Mouse (Mus musculus) myocyte (in vitro differentiated cells): ENCODE measurements around the gene Mapre1. TPM values are rescaled to one million over a fixed set of nuclear protein-coding genes. Genes with fewer than 3 reads are reported as not detected.
A peak's percentile ranks its signal among the peaks of the same experiment; 100 is the strongest.
"Not testable (repeated sequence)": the region's sequence is repeated elsewhere in the genome, so short reads cannot be mapped to it uniquely, and the experiment has no call there.

ENCODE experiments used
- H3K27me3 ChIP-seq: one replicate; pipeline ENCODE4 v1.6.1; 2011; ENCODE audit not compliant: control insufficient read depth, insufficient read depth, insufficient read length
- H3K36me3 ChIP-seq: one replicate; pipeline ENCODE4 v1.6.1; 2011; ENCODE audit not compliant: control insufficient read depth, insufficient read depth
- H3K4me2 ChIP-seq: one replicate; pipeline ENCODE4 v1.6.1; 2011; ENCODE audit warnings: low read depth, control low read depth
- H3K4me3 ChIP-seq: one replicate; pipeline ENCODE4 v1.5.1; 2011; ENCODE audit warnings: mild to moderate bottlenecking, control low read depth, moderate library complexity
- H3K79me2 ChIP-seq: one replicate; pipeline ENCODE4 v1.6.1; 2011; ENCODE audit not compliant: control insufficient read depth, insufficient read depth
- H3ac ChIP-seq: one replicate; pipeline ENCODE4 v1.6.1; 2011; ENCODE audit not compliant: control insufficient read depth, insufficient read length
- CEBPB ChIP-seq: IDR thresholded peaks from 2 replicates; pipeline ENCODE4 v1.6.1; 2011; ENCODE audit warnings: mild to moderate bottlenecking, moderate library complexity; ENCODE audit not compliant: poor library complexity, insufficient read depth, severe bottlenecking
- E2F4 ChIP-seq: IDR thresholded peaks from one replicate; pipeline ENCODE4 v1.6.1; 2011; ENCODE audit warnings: mild to moderate bottlenecking, control low read depth, moderate library complexity; ENCODE audit not compliant: insufficient read depth
- MAX ChIP-seq: IDR thresholded peaks from one replicate; pipeline ENCODE4 v1.6.1; 2011; ENCODE audit warnings: low read depth, mild to moderate bottlenecking, control low read depth
- MYOD1 ChIP-seq, 3 experiments: IDR thresholded peaks; one replicate each; pipeline ENCODE4 v1.6.1; 2011; ENCODE audit warnings: control low read depth in 2 of 3, low read depth in 2 of 3, mild to moderate bottlenecking in 2 of 3, moderate library complexity in 1 of 3; ENCODE audit not compliant: insufficient read length in 2 of 3, control insufficient read depth in 1 of 3
- MYOG ChIP-seq, 3 experiments: IDR thresholded peaks; one replicate each; pipeline ENCODE4 v1.6.1; 2011; ENCODE audit warnings: control low read depth in 2 of 3, low read depth in 2 of 3, mild to moderate bottlenecking in 2 of 3; ENCODE audit not compliant: insufficient read length in 2 of 3, control insufficient read depth in 1 of 3, insufficient read depth in 1 of 3
- POLR2A ChIP-seq: IDR thresholded peaks from one replicate; pipeline ENCODE4 v1.6.1; 2011; ENCODE audit warnings: low read depth, mild to moderate bottlenecking, control low read depth, moderate library complexity; ENCODE audit not compliant: insufficient read length
- POLR2AphosphoS2 ChIP-seq: IDR thresholded peaks from one replicate; pipeline ENCODE4 v1.6.1; 2011; ENCODE audit warnings: low read depth, control low read depth; ENCODE audit not compliant: insufficient read length
- REST ChIP-seq: IDR thresholded peaks from one replicate; pipeline ENCODE4 v1.6.1; 2011; ENCODE audit warnings: mild to moderate bottlenecking, control low read depth, moderate library complexity; ENCODE audit not compliant: insufficient read depth, insufficient read length
- SRF ChIP-seq: IDR thresholded peaks from one replicate; pipeline ENCODE4 v1.6.1; 2011; ENCODE audit warnings: low read depth; ENCODE audit not compliant: control insufficient read depth, insufficient read length
- TCF12 ChIP-seq: IDR thresholded peaks from one replicate; pipeline ENCODE4 v1.6.1; 2011; ENCODE audit warnings: mild to moderate bottlenecking, control low read depth; ENCODE audit not compliant: poor library complexity, insufficient read depth, severe bottlenecking
- TCF3 ChIP-seq: IDR thresholded peaks from one replicate; pipeline ENCODE4 v1.6.1; 2011; ENCODE audit warnings: low read depth, control low read depth; ENCODE audit not compliant: insufficient read length
- USF1 ChIP-seq: IDR thresholded peaks from one replicate; pipeline ENCODE4 v1.6.1; 2011; ENCODE audit warnings: low read depth, mild to moderate bottlenecking, control low read depth, moderate library complexity
- polyA plus RNA-seq: library from polyadenylated mRNA; unstranded; fragments of >200 nt; fragmentation: generic; extraction: Trizol; gene quantifications from one replicate; pipeline ENCODE4 v1.2.1, GENCODE M21; 2012; ENCODE audit warnings: missing spikeins

Mapre1 gene
- polyA plus RNA-seq, 1 experiment, result 60.5 TPM

DNA sequence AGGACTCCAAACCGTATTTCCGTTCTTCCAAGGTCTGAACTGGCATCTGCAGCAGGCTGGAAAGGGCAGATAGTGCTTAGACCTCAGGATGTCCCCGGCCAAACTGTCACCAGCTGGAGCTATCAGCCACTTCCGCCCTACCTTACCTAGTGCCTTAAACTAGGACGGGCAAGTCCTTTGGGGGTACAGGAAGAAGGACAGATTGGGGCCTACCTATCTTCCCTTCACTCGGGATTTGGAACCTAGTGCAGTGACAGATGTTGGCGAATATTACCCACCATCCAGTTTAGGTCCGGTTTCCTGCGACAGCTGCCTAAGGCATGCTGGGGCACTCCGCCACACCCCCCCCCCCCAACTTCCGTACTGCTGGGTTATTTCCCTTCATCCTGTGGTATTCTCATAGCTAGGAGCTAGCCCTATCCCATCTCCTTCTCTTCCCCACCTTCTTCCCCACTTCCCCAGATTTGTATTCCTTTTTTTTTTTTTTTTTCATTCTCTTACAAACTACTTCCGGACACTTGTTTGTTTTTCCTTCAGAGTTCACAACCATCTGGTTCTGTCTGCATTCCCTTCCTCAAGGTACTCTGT is 38.4 kb downstream of the Mapre1 start, which contains the start of gene Efcab8:
Efcab8 (plus strand) TSS at position 538 of the 588 bp plus-strand sequence.
- H3ac ChIP-seq, result no peak within 1 kb of the TSS
- H3K4me2 ChIP-seq, result peak within 1 kb of the TSS; percentile 24
- H3K4me3 ChIP-seq, result no peak within 1 kb of the TSS
- H3K36me3 ChIP-seq, result no peaks in the 10 kb centered on the region
- H3K79me2 ChIP-seq, result no peaks in the 10 kb centered on the region
- H3K27me3 ChIP-seq, result no peaks in the 10 kb centered on the region
- no peak for TF ChIP-seq REST
- no peak for TF ChIP-seq MYOG (IDR thresholded peaks at IDR 0.05; ENCODE audit: control insufficient read depth in 1 of 3, insufficient read depth in 1 of 3, insufficient read length in 2 of 3, low read depth in 2 of 3)
- no peak for TF ChIP-seq E2F4
- TF ChIP-seq CEBPB, result no peak
- TF ChIP-seq MAX, result no peak
- TF ChIP-seq MYOD1 (IDR thresholded peaks at IDR 0.05; ENCODE audit: control insufficient read depth in 1 of 3, insufficient read length in 2 of 3, low read depth in 2 of 3), result no peak
- no peak for TF ChIP-seq POLR2A
- TF ChIP-seq POLR2AphosphoS2, result no peak
- TF ChIP-seq TCF3, result no peak
- TF ChIP-seq USF1, result no peak
- TF ChIP-seq TCF12, result no peak
- TF ChIP-seq SRF, result no peak

GRCm38 (mm10) chr2:153781181-153781580 is 40.1 kb downstream of the Mapre1 start:
- Histone ChIP-seq H3K36me3 (no peaks in the 10 kb centered on the region), H3ac (no peak overlapping the region), H3K27me3 (no peaks in the 10 kb centered on the region), H3K4me2 (no peak overlapping the region), H3K4me3 (no peak overlapping the region), H3K79me2 (no peaks in the 10 kb centered on the region)
- no peak for TF ChIP-seq POLR2A

DNA sequence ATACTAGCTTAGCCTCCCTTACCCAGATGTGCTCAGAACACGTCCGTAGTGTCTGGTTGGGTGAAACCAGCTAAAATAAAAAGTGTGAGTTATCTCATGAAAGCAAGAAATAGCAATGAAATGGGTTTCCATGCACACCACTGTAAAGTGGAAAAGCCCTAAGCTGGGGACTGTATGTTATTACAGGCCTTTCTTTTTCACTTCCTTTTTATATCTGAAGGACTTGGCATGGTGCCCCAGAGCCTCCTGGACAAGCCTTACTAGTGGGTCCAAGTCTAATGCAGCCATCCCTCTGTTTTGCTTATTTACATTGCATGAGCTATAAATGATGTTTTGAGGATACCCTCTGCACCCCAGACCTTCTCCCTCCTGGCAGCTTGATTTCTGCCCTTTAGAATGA is 43.6 kb downstream of the Mapre1 start:
- TF ChIP-seq REST (no peak), E2F4 (no peak), MAX (no peak), TCF3 (no peak), CEBPB (no peak), USF1 (no peak), POLR2AphosphoS2 (no peak), MYOG (IDR thresholded peaks at IDR 0.05; ENCODE audit: control insufficient read depth in 1 of 3, insufficient read depth in 1 of 3, insufficient read length in 2 of 3, low read depth in 2 of 3) (no peak), POLR2A (no peak)
- no peaks in the 10 kb centered on the region for H3K36me3 ChIP-seq
- H3K4me2 ChIP-seq, result no peak overlapping the region
- no peak overlapping the region for H3K4me3 ChIP-seq
- no peak overlapping the region for H3ac ChIP-seq
- no peaks in the 10 kb centered on the region for H3K79me2 ChIP-seq
- H3K27me3 ChIP-seq, result peaks cover 8% of the 10 kb centered on the region

DNA sequence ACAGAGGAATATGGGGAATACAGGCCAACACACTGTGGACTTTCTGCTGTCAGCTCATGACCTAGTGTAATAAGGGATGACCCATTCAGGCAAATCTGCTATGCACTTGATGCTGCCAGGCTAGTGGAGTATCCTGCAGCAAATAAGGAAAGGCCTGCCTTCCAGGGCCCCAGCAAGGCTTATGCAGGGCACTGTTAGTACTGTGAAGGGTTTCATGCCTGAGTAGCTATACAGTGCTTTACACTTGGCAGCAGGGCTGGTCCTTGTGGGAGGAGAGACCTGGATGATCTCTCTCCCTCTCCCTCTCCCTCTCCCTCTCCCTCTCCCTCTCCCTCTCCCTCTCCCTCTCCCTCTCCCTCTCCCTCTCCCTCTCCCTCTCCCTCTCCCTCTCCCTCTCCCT is 52.3 kb downstream of the Mapre1 start:
- no peak overlapping the region for H3ac ChIP-seq
- H3K27me3 ChIP-seq, result no peaks in the 10 kb centered on the region

GRCm38 (mm10) chr2:153795090-153795489 is 54.0 kb downstream of the Mapre1 start:
- H3K27me3 ChIP-seq, result no peaks in the 10 kb centered on the region
- TF ChIP-seq POLR2A, result no peak
- TF ChIP-seq REST, result no peak
- TF ChIP-seq POLR2AphosphoS2, result no peak
- TF ChIP-seq TCF12, result no peak
- TF ChIP-seq SRF, result no peak
- TF ChIP-seq MYOG (IDR thresholded peaks at IDR 0.05; ENCODE audit: control insufficient read depth in 1 of 3, insufficient read depth in 1 of 3, insufficient read length in 2 of 3, low read depth in 2 of 3), result no peak
- TF ChIP-seq USF1, result no peak
- no peak for TF ChIP-seq E2F4
- no peak for TF ChIP-seq CEBPB
- TF ChIP-seq TCF3, result no peak
- TF ChIP-seq MAX, result no peak
- TF ChIP-seq MYOD1 (IDR thresholded peaks at IDR 0.05; ENCODE audit: control insufficient read depth in 1 of 3, insufficient read length in 2 of 3, low read depth in 2 of 3), result no peak

More for the DNA sequence above, 52.3 kb downstream of the Mapre1 start:
- no peak overlapping the region for H3K4me3 ChIP-seq
- TF ChIP-seq TCF3 (no peak), MYOD1 (IDR thresholded peaks at IDR 0.05; ENCODE audit: control insufficient read depth in 1 of 3, insufficient read length in 2 of 3, low read depth in 2 of 3) (no peak), TCF12 (no peak), E2F4 (no peak), MYOG (IDR thresholded peaks at IDR 0.05; ENCODE audit: control insufficient read depth in 1 of 3, insufficient read depth in 1 of 3, insufficient read length in 2 of 3, low read depth in 2 of 3) (no peak), USF1 (no peak), SRF (no peak), MAX (no peak), CEBPB (no peak), POLR2AphosphoS2 (no peak), REST (no peak), POLR2A (no peak)
- no peak overlapping the region for H3K4me2 ChIP-seq
- no peaks in the 10 kb centered on the region for H3K79me2 ChIP-seq
- H3K36me3 ChIP-seq, result no peaks in the 10 kb centered on the region

DNA sequence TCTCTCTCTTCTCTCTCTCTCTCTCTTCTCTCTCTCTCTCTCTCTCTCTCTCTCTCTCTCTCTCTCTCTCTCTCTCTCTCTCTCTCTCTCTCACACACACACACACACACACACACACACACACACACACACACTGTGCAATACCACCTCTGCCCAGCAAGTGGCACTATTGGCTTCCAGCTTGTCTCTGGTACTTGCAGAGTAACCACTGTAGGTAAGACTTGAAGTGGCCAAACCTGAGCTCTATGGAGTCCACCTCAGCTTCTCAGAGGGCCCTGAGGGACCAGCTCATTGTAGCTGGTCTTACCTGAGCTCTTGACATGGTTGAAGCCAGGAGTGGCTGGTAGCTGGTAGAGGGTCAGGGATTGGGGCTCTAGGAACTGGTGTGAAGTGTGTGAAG is 66.4 kb downstream of the Mapre1 start:
- H3K4me2 ChIP-seq, H3ac ChIP-seq, H3K36me3 ChIP-seq, H3K27me3 ChIP-seq, H3K4me3 ChIP-seq, H3K79me2 ChIP-seq: not testable (repeated sequence)

More at GRCm38 (mm10) chr2:153795090-153795489, 54.0 kb downstream of the Mapre1 start:
- H3K79me2 ChIP-seq, result no peaks in the 10 kb centered on the region
- no peak overlapping the region for H3K4me3 ChIP-seq
- H3K4me2 ChIP-seq, result no peak overlapping the region
- no peaks in the 10 kb centered on the region for H3K36me3 ChIP-seq
- H3ac ChIP-seq, result no peak overlapping the region
